Mouse (Mus musculus) spleen, adult 2 months (tissue): ENCODE results near the gene Commd4.

Experiments
- CTCF ChIP-seq: fragments of 200-500 bp; IDR thresholded peaks from 2 replicates; pipeline ENCODE4 v1.5.1; 2011; ENCODE audit warnings: mild to moderate bottlenecking, inconsistent platforms; ENCODE audit not compliant: insufficient read depth, insufficient read length, insufficient replicate concordance; ENCODE audit errors: extremely low read depth
- POLR2A ChIP-seq: fragments of 200-500 bp; IDR thresholded peaks from 2 replicates; pipeline ENCODE4 v1.6.1; 2011; ENCODE audit warnings: low read depth, low read length, inconsistent platforms

DNA sequence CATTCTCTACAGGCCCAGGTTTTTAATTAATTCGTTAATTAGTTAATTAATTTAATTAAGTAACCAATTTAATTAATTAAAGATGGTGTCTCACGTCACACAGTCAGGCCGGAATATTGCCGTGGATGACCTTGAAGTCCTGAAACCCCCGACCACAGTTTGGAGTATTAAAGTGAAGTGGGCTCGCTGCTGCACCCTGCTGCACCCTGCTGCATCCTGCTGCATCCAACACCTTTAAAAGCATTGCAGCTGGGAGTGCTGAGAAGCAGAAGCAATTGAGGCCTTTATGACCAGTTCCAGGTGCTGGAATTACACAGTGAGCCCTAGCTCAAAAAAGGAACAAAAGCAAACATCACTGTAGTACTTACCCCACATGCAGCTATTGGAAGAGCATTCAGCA lies 5.8 kb downstream of the Commd4 start:
- TF ChIP-seq CTCF (no peak), POLR2A (no peak)
